Mouse (Mus musculus) liver, adult (tissue): ENCODE measurements at regions not wholly inside any gene's neighbourhood (a gene's known extent, or its start where the extent isn't known, plus 50 kb on each side); places are given as distances from the start of the nearest gene placed in this dataset.

Source experiments
- GATA4 ChIP-seq: IDR thresholded peaks from 2 replicates; pipeline ENCODE4 v1.6.1; 2014; ENCODE audit warnings: mild to moderate bottlenecking, low read length; ENCODE audit not compliant: insufficient replicate concordance

GRCm38 (mm10) chr6:147838846-147839245, 208.2 kb upstream of the Far2 start:
- TF ChIP-seq GATA4, result no peak

DNA sequence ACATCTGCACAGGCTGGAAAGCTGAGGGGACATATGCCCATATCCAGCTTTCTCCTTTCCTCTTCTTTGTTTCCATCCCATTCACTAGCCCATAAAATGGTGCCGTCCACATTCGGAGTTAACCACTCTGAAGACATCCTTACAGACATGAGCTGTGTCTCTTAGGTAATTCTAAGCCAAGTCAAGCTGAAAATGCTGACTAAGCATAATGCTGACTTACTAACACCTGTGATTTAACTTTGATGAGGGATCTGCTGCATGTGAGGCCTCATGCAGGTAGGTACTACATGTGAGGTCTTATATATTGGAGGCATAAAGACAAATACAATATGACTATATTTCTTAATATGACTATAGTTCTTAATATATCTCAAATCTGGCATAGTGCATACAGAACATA, 197.1 kb upstream of the Far2 start:
- no peak for TF ChIP-seq GATA4

DNA sequence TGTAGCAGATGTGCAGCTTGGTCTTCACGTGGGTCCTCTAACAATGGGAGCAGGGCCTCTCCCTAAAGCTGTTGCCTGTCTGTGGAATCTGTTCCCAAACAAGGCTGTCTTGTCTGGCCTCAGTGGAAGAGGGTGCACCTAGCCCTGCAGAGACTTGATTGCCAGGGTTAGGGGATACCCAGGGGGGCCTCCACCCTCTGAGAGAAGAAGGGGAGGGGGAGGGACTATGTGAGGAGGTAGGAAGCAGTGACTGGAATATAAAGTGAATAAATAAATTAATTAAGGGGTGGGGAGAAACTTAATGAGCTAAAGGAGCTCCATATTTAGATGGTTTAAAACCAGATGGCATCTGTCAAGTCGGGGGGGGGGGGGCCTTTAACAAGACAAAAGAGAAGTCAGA, 185.9 kb upstream of the Far2 start:
- no peak for TF ChIP-seq GATA4

GRCm38 (mm10) chr6:147871033-147871432, 176.0 kb upstream of the Far2 start:
- no peak for TF ChIP-seq GATA4

DNA sequence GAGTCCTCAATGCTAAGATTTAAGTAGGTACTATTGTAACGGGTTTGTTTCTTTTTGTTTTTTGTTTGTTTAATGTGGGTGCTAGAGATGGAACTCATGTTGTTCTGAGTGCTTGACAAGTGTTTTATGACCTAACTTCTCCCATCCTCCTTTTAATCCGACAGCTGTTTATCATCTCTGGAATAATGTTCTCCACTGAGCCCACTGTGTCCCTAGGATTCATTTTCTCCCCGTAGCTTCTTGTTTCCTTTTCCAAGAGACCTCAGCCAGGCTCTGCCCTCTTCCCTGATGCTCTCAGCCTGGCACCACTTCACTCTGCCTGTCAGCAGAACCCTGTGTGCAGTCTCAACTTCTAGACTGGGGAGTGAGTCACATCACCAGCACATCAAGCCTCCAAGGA, 173.9 kb upstream of the Far2 start:
- no peak for TF ChIP-seq GATA4

- TF ChIP-seq GATA4, result no peak
Measured at GRCm38 (mm10) chr6:147878485-147878884, 168.6 kb upstream of the Far2 start.

DNA sequence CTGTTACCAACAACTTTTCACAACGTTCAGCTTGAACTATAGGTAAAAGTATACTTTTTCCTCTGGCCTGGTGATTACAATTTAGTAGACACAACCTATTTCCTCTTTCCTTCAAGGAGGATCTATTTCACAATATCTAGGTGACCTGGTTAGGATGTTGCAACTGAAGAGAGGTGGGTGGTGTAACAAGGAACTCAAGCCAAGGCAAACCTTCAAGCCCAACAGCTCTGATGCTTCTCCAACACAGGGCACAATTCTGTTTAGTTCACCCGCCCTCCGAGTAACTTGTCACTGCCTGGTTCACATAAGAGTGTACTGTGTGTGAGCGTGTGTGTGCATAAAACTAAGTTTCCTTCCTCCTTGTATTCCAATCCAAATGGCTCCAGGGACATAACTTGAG, 161.2 kb upstream of the Far2 start:
- TF ChIP-seq GATA4, result no peak

DNA sequence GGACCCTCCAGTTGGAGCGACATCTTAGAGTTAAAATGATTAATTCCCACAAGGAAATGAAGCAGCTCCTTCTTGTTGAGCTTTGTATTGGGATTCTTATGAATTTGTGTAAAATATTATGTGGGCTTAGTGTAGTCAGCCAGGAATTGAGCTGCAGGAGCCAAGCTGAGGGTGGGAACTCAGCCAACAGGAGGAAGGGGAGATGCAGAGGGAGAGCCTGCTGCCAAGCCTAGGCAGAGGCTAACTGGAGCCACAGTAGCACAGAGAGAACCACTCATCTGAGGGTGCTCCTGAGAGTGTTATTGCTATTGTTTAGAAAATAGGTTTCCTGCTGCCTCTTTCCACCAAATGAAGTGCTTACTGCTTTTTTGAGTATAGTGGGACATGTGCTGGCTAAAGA, 127.4 kb upstream of the Far2 start:
- no peak for TF ChIP-seq GATA4

- no peak for TF ChIP-seq GATA4
Measured at GRCm38 (mm10) chr6:147921091-147921490, 126.0 kb upstream of the Far2 start.

- no peak for TF ChIP-seq GATA4
Measured at GRCm38 (mm10) chr6:147922506-147922905, 124.6 kb upstream of the Far2 start.

DNA sequence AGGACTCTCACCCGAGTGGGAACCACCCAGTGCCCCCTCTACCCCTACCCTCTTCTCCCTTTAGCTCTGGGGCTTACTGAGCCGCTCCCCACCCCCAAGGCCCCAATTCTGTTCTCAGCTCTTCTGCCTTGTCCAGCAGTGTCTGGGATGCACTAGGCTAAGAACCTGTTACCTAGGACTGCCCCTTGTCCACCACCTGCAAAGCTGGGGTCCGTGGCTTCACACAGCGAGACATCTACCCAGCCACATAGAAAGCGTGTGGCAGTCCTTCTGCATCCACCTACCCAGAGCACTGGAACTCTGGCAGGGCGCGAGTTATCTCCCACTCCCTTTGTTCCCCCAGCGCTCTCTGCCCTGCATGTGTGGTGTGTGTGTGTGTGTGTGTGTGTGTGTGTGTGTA, 123.8 kb upstream of the Far2 start:
- TF ChIP-seq GATA4, result no peak

GRCm38 (mm10) chr6:147928951-147929350, 118.1 kb upstream of the Far2 start:
- TF ChIP-seq GATA4, result no peak

- no peak for TF ChIP-seq GATA4
Measured at GRCm38 (mm10) chr6:147944020-147944419, 103.0 kb upstream of the Far2 start.

- no peak for TF ChIP-seq GATA4
Measured at GRCm38 (mm10) chr6:147944940-147945676, 102.0 kb upstream of the Far2 start.

DNA sequence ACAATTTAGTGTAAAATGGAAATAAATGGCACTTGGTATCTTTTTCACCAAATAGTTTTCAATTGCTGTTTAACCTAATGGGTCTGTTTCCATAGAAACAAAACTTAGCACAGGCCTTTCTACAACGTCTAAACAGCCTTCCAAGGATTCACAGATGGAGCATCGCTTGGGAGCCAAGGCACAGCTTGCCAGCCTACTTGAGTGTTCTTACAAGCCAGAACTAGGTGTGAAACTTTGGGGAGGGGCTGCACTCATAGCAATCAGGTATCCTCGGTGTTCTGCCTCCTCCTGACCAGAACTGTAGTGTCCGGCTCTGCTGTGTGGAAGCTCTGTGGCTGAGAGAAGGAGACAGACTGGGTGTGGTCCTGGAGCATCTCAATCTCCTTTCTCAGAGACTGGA, 99.1 kb upstream of the Far2 start:
- no peak for TF ChIP-seq GATA4

GRCm38 (mm10) chr6:147951642-147952041, 95.4 kb upstream of the Far2 start:
- TF ChIP-seq GATA4, result no peak

DNA sequence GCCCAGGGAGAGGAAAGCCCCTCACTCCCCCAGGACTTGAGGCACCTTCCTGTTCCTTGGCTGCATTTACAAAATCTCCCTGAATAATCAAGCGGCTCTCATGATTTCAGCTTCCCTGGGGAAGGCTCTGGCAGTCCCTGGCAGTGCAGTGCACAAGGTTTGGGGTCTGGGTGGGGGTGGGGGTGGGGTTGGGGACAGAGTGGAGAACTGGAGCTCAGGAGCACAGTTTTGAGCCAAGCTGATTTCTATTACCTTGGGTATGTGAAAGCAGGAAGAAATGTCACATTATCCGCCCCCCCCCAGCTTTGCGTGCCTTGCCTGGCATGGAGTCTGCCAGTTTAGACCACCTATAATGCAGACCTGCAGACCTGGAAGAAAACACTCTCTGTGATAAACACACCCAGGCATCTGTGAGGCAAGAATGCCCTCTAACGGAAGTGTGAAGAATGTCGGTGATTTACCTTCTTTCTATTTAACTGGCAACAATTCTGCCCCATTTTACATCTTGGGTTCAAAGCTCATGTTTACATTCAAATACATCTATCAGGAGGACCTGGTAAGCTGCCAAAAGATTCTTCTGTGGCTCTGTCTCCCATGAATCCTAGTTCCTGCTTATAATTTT, 93.9 kb upstream of the Far2 start:
- TF ChIP-seq GATA4, result no peak
